Mouse (Mus musculus) liver, embryonic 14.5 days (tissue): Measurements from ENCODE around the gene Hivep2.

Experiments used
- CTCF ChIP-seq: IDR thresholded peaks from 2 replicates; pipeline ENCODE4 v1.5.1; 2016; ENCODE audit warnings: antibody characterized with exemption, low read depth, control low read depth
- EP300 ChIP-seq: IDR thresholded peaks from 2 replicates; pipeline ENCODE4 v1.6.1; 2016; ENCODE audit warnings: antibody characterized with exemption, low read depth

DNA sequence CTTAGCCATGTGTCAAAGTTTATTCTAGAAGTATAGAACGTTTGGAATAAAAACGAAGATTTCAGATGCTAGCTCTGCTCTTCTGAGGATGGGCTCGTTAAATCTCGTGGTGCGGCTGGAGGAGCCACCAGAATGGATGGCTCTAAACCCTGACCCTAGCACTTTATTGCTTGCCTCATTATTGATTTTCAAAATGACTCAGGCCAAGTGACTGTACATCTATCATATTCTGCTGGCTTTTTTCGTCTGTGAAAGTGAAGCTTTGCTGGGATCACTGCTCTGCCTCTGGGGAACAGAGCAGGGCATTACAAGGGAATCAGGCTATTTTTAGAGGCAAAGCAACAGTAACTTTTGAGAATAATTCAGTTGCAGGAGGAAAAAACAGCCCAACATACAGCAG, 10.4 kb downstream of the Hivep2 start:
- TF ChIP-seq CTCF, result no peak
- TF ChIP-seq EP300, result no peak
